Mouse (Mus musculus) olfactory bulb, adult 2 months (tissue): ENCODE measurements at regions not wholly inside any gene's neighbourhood (a gene's known extent, or its start where the extent isn't known, plus 50 kb on each side); places are given as distances from the start of the nearest gene placed in this dataset.

Experiments used
- H3K27ac ChIP-seq: fragments of 200-500 bp; 2 replicates; pipeline ENCODE4 v1.5.1; 2012; ENCODE audit warnings: low read depth, low read length; ENCODE audit not compliant: insufficient read depth
- H3K4me1 ChIP-seq: fragments of 200-500 bp; 2 replicates; pipeline ENCODE4 v1.6.1; 2012; ENCODE audit warnings: low read length; ENCODE audit not compliant: control insufficient read depth, insufficient read depth
- H3K4me3 ChIP-seq: fragments of 200-500 bp; 2 replicates; pipeline ENCODE4 v1.5.1; 2012; ENCODE audit warnings: mild to moderate bottlenecking, low read depth, low read length, moderate library complexity; ENCODE audit not compliant: insufficient read depth
- CTCF ChIP-seq: fragments of 200-500 bp; IDR thresholded peaks from 2 replicates; pipeline ENCODE4 v1.5.1; 2012; ENCODE audit warnings: low read depth, mild to moderate bottlenecking, low read length, moderate library complexity; ENCODE audit not compliant: insufficient read depth
- POLR2A ChIP-seq: fragments of 200-500 bp; IDR thresholded peaks from 2 replicates; pipeline ENCODE4 v1.6.1; 2012; ENCODE audit warnings: mild to moderate bottlenecking, low read depth, low read length, moderate library complexity; ENCODE audit not compliant: insufficient read depth
- WGBS: fragments of 180-500 bp; shearing (Covaris S2); methylation state at CpG from one replicate; pipeline ENCODE4 v1.1.7; 2018; 5-methylcytosine and 5-hydroxymethylcytosine counted together

- TF ChIP-seq POLR2A (no peak), CTCF (no peak)
- peaks cover 33% of the 10 kb centered on the region for H3K4me1 ChIP-seq
- 89% methylated on average over 6 of the region's 6 CpGs for WGBS
- H3K4me3 ChIP-seq: no peak overlapping the region
- H3K27ac ChIP-seq: no peak overlapping the region
Measured at GRCm38 (mm10) chr6:31208224-31208623, 190.3 kb upstream of the Mkln1 start.

DNA sequence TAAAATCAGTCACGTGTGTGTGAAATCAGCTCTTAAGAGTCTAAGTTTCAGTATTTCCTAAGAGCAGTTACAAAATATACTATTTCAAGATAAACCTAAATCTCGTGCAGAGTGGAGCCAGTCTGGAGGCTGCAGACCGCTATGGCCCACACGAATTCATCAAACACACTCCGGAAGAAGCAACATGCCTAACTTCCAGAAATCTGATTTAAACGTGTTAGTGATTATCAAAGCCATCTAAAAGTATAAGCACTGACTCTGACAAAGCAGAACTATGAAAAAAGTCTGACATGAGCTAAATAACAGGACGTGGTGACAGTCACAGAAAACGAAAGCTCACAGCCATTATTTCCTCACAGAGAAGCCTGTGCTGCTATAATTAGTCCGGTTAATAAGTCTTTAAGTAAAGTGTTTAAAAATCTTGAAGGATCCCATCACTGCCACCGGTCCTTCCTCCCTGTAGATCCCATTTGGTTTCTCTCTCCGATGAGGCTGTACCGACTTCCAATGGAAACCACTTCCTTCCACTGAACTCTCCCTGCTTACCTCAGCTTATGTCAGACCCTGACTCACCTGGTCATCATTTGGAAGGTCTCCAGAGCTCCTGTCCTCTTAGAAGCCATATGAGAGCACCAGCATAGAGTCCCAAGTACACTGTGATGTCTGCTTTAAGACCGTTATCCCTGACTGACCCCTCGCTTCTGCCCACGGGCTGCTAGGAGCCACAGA is 189.0 kb upstream of the Mkln1 start:
- 61% methylated on average over 15 of the region's 15 CpGs for WGBS
- H3K4me1 ChIP-seq: peaks cover 27% of the 10 kb centered on the region
- no peak for TF ChIP-seq CTCF
- no peak for TF ChIP-seq POLR2A
- no peak overlapping the region for H3K4me3 ChIP-seq
- no peak overlapping the region; the same call in 1 of the 2 replicates for H3K27ac ChIP-seq

DNA sequence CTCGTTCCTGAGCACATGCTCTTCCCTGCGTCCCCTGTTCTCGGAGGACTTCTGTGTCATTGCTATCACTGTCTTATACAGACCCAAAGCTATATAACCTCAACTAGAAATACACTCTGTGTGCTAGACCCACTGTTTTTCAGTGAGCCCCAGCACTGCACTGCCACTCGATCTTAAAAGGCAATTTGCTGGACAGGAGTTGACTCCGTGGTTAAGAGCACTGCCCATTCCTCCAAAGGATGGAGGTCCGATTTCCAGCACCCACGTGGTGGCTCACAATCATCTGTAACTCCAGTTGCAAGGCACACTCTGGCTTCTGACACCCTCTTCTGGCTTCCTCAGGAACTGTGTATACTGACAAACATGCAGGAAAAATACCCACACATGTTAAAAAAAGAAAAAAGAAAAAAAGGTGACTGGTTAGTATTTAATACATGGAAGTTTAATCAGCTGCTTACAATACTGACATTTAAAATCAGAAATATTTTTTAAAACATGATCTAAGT is 188.3 kb upstream of the Mkln1 start:
- Histone ChIP-seq H3K4me3 (no peak overlapping the region), H3K4me1 (peaks cover 27% of the 10 kb centered on the region), H3K27ac (no peak overlapping the region; the same call in 1 of the 2 replicates)
- TF ChIP-seq CTCF (no peak), POLR2A (no peak)
- 72% methylated on average over 7 of the region's 7 CpGs for WGBS

- Histone ChIP-seq H3K4me3 (no peak overlapping the region), H3K4me1 (peaks cover 23% of the 10 kb centered on the region), H3K27ac (no peak overlapping the region)
- WGBS: 76% methylated on average over 4 of the region's 4 CpGs
- TF ChIP-seq POLR2A (no peak), CTCF (no peak)
Measured at GRCm38 (mm10) chr6:31211091-31211490, 187.4 kb upstream of the Mkln1 start.

- 40% methylated on average over 5 of the region's 5 CpGs for WGBS
Measured at GRCm38 (mm10) chr6:31211616-31212015, 186.9 kb upstream of the Mkln1 start.

DNA sequence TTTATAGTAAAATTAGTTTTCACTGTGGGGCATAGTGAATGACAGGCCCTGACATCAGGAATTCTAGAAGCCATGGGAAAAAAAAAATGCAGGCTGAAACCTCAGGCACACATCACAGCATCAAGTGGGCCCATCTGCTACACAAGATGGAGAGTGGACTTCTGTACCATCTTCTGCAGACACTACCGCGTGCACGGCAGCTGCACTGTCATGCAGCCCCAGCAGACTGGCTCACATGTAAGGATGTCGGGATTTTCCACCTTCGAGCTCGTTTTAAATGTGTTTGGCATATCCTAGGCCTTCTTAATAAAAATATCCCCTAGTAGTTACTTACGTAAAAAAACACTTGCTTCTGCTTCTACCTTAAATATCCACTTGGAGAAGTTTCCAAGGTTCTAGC is 186.5 kb upstream of the Mkln1 start:
- no peak for TF ChIP-seq CTCF
- no peak for TF ChIP-seq POLR2A
- H3K4me1 ChIP-seq: peaks cover 20% of the 10 kb centered on the region
- 33% methylated on average over 7 of the region's 7 CpGs for WGBS
- no peak overlapping the region for H3K4me3 ChIP-seq
- H3K27ac ChIP-seq: no peak overlapping the region

More at GRCm38 (mm10) chr6:31211616-31212015, 186.9 kb upstream of the Mkln1 start:
- H3K27ac ChIP-seq: no peak overlapping the region
- no peak overlapping the region for H3K4me3 ChIP-seq
- TF ChIP-seq CTCF (no peak), POLR2A (no peak)
- peaks cover 20% of the 10 kb centered on the region for H3K4me1 ChIP-seq

DNA sequence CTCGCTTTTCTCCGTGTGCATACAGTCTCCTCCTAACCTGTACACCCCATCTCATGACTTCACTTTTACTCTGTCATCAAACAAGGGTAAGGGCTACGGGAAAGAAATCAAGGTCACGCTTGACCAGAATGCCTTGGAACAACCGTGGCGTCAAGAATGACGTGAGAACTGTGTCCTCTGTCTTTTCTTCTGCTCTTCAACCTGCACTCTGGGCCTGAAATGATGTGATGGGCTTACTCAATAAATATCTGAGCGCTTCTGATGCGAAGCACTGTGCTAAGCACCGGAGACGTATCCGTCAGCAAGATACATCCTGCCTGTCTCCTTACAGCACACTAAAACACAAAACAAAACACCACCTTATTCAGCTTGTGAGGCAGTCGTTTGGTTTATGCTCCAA is 185.8 kb upstream of the Mkln1 start:
- peaks cover 18% of the 10 kb centered on the region for H3K4me1 ChIP-seq
- H3K27ac ChIP-seq: peak overlapping the region; percentile 66; the same call in 1 of the 2 replicates
- WGBS: 60% methylated on average over 13 of the region's 13 CpGs
- TF ChIP-seq POLR2A: no peak
- TF ChIP-seq CTCF: no peak
- H3K4me3 ChIP-seq: 0 out of 2 replicates have a peak overlapping the region, but pooled peaks have one; percentile 10

- WGBS: 39% methylated on average over 4 of the region's 4 CpGs
- peaks cover 14% of the 10 kb centered on the region for H3K4me1 ChIP-seq
- TF ChIP-seq POLR2A (no peak), CTCF (no peak)
- no peak overlapping the region for H3K4me3 ChIP-seq
- no peak overlapping the region for H3K27ac ChIP-seq
Measured at GRCm38 (mm10) chr6:31213161-31213560, 185.4 kb upstream of the Mkln1 start.

DNA sequence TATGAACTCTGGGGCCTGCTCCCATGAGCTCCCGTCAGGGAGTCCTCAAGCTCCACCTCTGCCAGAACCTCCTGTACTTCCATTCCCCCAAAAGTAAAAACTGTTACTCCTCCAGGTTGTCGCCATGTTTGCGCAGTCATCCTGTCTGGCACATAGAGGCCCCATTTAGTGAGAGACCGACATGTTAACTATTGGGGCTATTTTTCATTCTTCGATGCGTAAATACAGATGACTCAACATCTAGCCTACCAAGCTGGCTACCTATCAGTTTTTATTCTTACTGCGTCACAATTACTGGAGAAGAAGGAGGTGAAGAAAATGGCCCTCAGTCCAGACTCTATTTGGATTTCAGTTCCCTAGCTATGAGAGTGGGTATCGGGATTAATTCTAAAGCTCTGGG is 182.9 kb upstream of the Mkln1 start:
- Histone ChIP-seq H3K27ac (peak overlapping the region; percentile 99), H3K4me1 (peaks cover 9% of the 10 kb centered on the region; the same call in 1 of the 2 replicates), H3K4me3 (peak overlapping the region; percentile 98)
- WGBS: 31% methylated on average over 8 of the region's 8 CpGs
- TF ChIP-seq CTCF (no peak), POLR2A (no peak)
